Mouse (Mus musculus): Measurements from ENCODE around the gene Pafah2. TPM values are rescaled to one million over a fixed set of nuclear protein-coding genes. Genes with fewer than 3 reads are reported as not detected.
"Not testable (repeated sequence)": the region's sequence is repeated elsewhere in the genome, so short reads cannot be mapped to it uniquely, and the experiment has no call there.

Pafah2 gene
- polyA plus RNA-seq, 1 experiment from 2014 or later, result 14.3 TPM

DNA sequence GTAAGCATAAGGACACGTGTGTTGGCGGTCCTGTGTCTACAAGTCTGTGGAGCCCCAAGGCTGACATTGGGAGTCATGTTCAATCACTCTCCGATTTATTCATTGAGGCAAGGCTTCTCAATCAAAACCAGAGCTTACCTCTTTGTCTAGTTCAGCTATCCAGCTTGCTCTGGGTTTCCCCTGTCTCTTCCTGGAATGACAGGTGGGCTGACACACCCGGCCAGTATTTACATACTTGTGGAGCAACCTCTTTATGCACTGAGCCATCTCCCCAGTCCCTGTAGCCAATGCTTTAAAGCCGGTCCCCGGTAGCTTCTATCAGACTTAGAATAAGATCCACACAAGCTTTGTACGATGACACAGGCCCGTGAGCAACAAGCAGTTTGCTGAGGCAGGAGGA is 16.6 kb upstream of the Pafah2 start:
- WGBS (ENCODE audit: insufficient replicate concordance), result 78% methylated on average over 8 of the region's 8 CpGs
- no peak for DNase-seq
- Histone ChIP-seq H3K27me3 (ENCODE audit: insufficient read depth, low read length) (no peaks in the 10 kb centered on the region), H3K27ac (ENCODE audit: low read depth) (no peak overlapping the region), H3K9me3 (ENCODE audit: low read length) (no peaks in the 10 kb centered on the region), H3K36me3 (replicated peaks; ENCODE audit: insufficient read depth, low read length) (no peaks in the 10 kb centered on the region), H3K4me1 (ENCODE audit: insufficient read depth) (no peaks in the 10 kb centered on the region), H3K4me3 (ENCODE audit: low read depth, low read length) (no peak overlapping the region), H3K4me2 (ENCODE audit: low read depth, low read length) (no peak overlapping the region), H3K9ac (replicated peaks) (no peak overlapping the region)
- no peak for ATAC-seq
- no peak for TF ChIP-seq CTCF (IDR thresholded peaks at IDR 0.05; ENCODE audit: low read depth)

DNA sequence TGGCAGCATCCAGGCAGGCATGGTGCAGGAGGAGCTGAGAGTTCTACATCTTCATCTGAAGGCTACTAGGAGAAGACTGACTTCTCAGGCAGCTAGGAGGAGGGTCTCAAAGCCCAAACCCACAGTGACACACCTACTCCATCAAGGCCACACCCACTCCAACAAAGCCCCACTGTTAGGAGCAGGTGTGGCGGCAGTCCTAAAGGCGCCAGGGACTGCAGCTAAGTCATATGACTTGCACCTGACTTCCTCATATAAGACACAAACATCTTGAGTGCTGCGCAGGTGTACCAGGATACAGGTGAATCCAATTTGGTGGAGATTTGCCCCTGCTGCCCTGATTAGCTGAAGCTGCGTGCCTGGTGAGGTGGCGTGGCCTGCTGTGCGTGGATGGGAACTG is 12.4 kb upstream of the Pafah2 start, which contains the start of gene Extl1:
Gene Extl1, minus strand, starts transcription at position 101 of the 400 bp plus-strand sequence.
- H3K27me3 ChIP-seq (ENCODE audit: insufficient read depth, low read length); H3K27ac ChIP-seq (ENCODE audit: low read depth); H3K9ac ChIP-seq (replicated peaks); H3K4me1 ChIP-seq (ENCODE audit: insufficient read depth); H3K4me2 ChIP-seq (ENCODE audit: low read depth, low read length); H3K36me3 ChIP-seq (replicated peaks; ENCODE audit: insufficient read depth, low read length); DNase-seq; ATAC-seq; H3K9me3 ChIP-seq (ENCODE audit: low read length); H3K4me3 ChIP-seq (ENCODE audit: low read depth, low read length): not testable (repeated sequence)
- 100% methylated on average over 2 of the region's 6 CpGs for WGBS (ENCODE audit: insufficient replicate concordance)

DNA sequence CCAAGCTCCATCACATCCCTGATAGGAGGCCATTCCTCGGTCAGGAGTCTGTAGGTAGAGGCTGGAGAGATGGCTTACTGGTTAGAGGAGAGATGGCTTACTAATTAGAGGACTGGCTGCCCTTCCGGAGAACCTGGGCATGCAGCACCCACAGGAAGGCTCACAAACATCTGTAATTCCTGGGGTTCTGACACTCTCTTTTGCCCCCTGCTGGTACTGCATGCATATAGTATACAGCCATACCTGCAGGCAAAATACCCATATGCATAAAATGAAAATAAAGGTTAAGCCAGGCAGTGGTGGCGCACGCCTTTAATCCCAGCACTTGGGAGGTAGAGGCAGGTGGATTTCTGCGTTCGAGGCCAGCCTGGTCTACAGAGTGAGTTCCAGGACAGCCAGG is 8.9 kb upstream of the Pafah2 start:
- no peak for DNase-seq
- no peak overlapping the region for H3K27ac ChIP-seq (ENCODE audit: low read depth)
- H3K4me2 ChIP-seq (ENCODE audit: low read depth, low read length), result no peak overlapping the region
- no peak overlapping the region for H3K4me3 ChIP-seq (ENCODE audit: low read depth, low read length)
- H3K27me3 ChIP-seq (ENCODE audit: insufficient read depth, low read length), result no peaks in the 10 kb centered on the region
- no peak overlapping the region for H3K9ac ChIP-seq (replicated peaks)
- H3K4me1 ChIP-seq (ENCODE audit: insufficient read depth), result no peaks in the 10 kb centered on the region
- 62% methylated on average over 6 of the region's 6 CpGs for WGBS (ENCODE audit: insufficient replicate concordance)
- H3K9me3 ChIP-seq (ENCODE audit: low read length), result peaks cover 4% of the 10 kb centered on the region
- H3K36me3 ChIP-seq (replicated peaks; ENCODE audit: insufficient read depth, low read length), result no peaks in the 10 kb centered on the region
- TF ChIP-seq CTCF (IDR thresholded peaks at IDR 0.05; ENCODE audit: low read depth), result peak; percentile 54
- no peak for TF ChIP-seq EP300 (IDR thresholded peaks at IDR 0.05; ENCODE audit: low read depth)
- ATAC-seq, result no peak

DNA sequence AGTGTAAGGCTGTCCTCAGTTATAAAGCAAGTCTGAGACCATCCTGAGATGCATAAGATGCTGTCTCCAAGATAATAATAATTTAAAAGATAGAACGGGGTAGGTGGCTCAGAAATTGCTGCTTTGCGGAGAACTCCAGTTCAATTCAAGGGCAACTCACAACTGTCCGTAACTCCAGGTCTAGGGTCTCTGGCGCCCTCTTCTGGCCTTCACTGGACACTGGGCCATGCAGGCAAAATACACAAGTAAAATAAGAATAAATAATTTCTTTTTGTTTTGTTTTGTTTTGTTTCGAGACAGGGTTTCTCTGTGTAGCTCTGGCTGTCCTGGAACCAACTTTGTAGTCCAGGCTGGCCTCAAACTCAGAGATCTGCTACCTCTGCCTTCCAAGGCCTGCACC is 7.7 kb upstream of the Pafah2 start:
- no peak overlapping the region for H3K27ac ChIP-seq (ENCODE audit: low read depth)
- WGBS (ENCODE audit: insufficient replicate concordance), result 12% methylated on average over 5 of the region's 5 CpGs
- H3K27me3 ChIP-seq (ENCODE audit: insufficient read depth, low read length), result no peaks in the 10 kb centered on the region
- peaks cover 4% of the 10 kb centered on the region for H3K9me3 ChIP-seq (ENCODE audit: low read length)
- TF ChIP-seq EP300 (IDR thresholded peaks at IDR 0.05; ENCODE audit: low read depth) (no peak), CTCF (IDR thresholded peaks at IDR 0.05; ENCODE audit: low read depth) (peak; percentile 81)
- DNase-seq (peak; percentile 78), ATAC-seq (no peak)
- no peak overlapping the region for H3K9ac ChIP-seq (replicated peaks)
- H3K4me1 ChIP-seq (ENCODE audit: insufficient read depth), result no peaks in the 10 kb centered on the region
- no peak overlapping the region for H3K4me2 ChIP-seq (ENCODE audit: low read depth, low read length)
- no peak overlapping the region for H3K4me3 ChIP-seq (ENCODE audit: low read depth, low read length)
- H3K36me3 ChIP-seq (replicated peaks; ENCODE audit: insufficient read depth, low read length), result no peaks in the 10 kb centered on the region

DNA sequence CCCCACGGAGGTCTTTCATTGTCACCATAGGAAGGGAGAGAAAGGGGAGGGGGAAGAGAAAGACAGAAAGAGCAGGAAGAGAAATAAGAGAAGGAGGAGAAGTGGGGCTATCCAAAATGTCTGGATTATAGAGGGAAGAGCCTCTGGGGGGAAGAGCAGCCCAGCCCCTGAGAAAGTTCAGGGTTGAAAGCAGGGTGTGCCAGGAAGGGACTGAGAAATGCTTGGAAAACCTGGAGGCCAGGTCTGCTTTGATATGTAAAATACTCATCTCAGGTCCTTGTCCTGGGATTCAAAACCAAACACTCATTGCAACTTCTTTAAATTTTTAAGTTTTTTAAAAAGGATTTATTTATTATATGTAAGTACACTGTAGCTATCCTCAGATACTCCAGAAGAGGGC is 4.5 kb upstream of the Pafah2 start:
- H3K27ac ChIP-seq (ENCODE audit: low read depth), result no peak overlapping the region
- H3K9ac ChIP-seq (replicated peaks), result no peak overlapping the region
- H3K4me1 ChIP-seq (ENCODE audit: insufficient read depth), result no peaks in the 10 kb centered on the region
- peaks cover 4% of the 10 kb centered on the region for H3K9me3 ChIP-seq (ENCODE audit: low read length)
- TF ChIP-seq CTCF (IDR thresholded peaks at IDR 0.05; ENCODE audit: low read depth) (no peak), EP300 (IDR thresholded peaks at IDR 0.05; ENCODE audit: low read depth) (no peak)
- H3K4me3 ChIP-seq (ENCODE audit: low read depth, low read length), result no peak overlapping the region
- H3K27me3 ChIP-seq (ENCODE audit: insufficient read depth, low read length), result no peaks in the 10 kb centered on the region
- H3K4me2 ChIP-seq (ENCODE audit: low read depth, low read length), result no peak overlapping the region
- DNase-seq, result no peak
- no peaks in the 10 kb centered on the region for H3K36me3 ChIP-seq (replicated peaks; ENCODE audit: insufficient read depth, low read length)
- no peak for ATAC-seq
- 75% methylated on average over 1 of the region's 1 CpGs for WGBS (ENCODE audit: insufficient replicate concordance)

DNA sequence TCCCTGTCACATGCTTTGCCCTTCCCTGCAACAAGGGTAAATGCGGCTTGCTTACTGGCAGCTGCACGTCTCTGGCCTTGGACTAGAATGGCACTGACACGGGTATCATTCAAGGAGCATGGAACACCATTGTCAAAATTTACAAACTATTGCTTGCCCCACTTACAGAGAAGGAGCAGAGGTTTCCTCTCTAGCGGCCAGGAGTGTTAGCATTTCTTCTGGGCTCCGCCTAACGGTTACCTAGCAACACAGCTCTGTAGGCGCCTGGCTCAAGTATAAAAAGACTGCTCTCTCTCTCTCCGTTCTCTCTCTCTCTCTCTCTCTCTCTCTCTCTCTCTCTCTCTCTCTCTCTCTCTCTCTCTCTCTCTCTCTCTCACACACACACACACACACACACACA is 3.5 kb upstream of the Pafah2 start:
- peaks cover 4% of the 10 kb centered on the region for H3K9me3 ChIP-seq (ENCODE audit: low read length)
- no peak for TF ChIP-seq CTCF (IDR thresholded peaks at IDR 0.05; ENCODE audit: low read depth)
- TF ChIP-seq EP300 (IDR thresholded peaks at IDR 0.05; ENCODE audit: low read depth), result no peak
- no peak overlapping the region for H3K4me3 ChIP-seq (ENCODE audit: low read depth, low read length)
- H3K4me2 ChIP-seq (ENCODE audit: low read depth, low read length), result no peak overlapping the region
- DNase-seq, result no peak
- 27% methylated on average over 8 of the region's 8 CpGs for WGBS (ENCODE audit: insufficient replicate concordance)
- no peaks in the 10 kb centered on the region for H3K27me3 ChIP-seq (ENCODE audit: insufficient read depth, low read length)
- ATAC-seq, result no peak
- H3K9ac ChIP-seq (replicated peaks), result no peak overlapping the region
- no peaks in the 10 kb centered on the region for H3K36me3 ChIP-seq (replicated peaks; ENCODE audit: insufficient read depth, low read length)
- H3K4me1 ChIP-seq (ENCODE audit: insufficient read depth), result no peaks in the 10 kb centered on the region
- H3K27ac ChIP-seq (ENCODE audit: low read depth), result no peak overlapping the region

DNA sequence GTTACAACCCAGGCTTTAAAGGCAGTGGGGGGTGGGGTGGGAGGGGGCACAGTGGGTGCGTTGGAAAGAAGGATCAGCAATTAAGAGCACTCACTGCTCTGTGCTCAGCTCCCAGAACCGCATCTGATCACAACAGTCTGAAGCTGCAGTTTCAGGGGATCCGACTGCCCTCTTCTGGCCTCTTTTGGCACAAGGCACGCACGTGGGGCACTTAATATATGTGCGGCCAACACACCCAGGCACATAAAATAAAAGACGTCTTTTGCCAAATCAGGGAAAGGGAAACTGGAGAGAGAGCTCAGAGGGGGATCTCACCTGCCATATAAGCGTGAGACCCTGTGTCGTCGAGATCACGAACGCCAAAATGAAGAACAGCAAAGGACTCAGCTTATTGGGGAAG is 3.1 kb upstream of the Pafah2 start:
- WGBS (ENCODE audit: insufficient replicate concordance), result 25% methylated on average over 12 of the region's 12 CpGs
- H3K27me3 ChIP-seq (ENCODE audit: insufficient read depth, low read length), result no peaks in the 10 kb centered on the region
- H3K27ac ChIP-seq (ENCODE audit: low read depth), result no peak overlapping the region
- H3K4me3 ChIP-seq (ENCODE audit: low read depth, low read length), result no peak overlapping the region
- H3K9ac ChIP-seq (replicated peaks), result no peak overlapping the region
- H3K9me3 ChIP-seq (ENCODE audit: low read length), result peaks cover 4% of the 10 kb centered on the region
- peak; percentile 41; the same call in 1 of the 2 replicates for TF ChIP-seq CTCF (IDR thresholded peaks at IDR 0.05; ENCODE audit: low read depth)
- no peak for TF ChIP-seq EP300 (IDR thresholded peaks at IDR 0.05; ENCODE audit: low read depth)
- H3K4me2 ChIP-seq (ENCODE audit: low read depth, low read length), result no peak overlapping the region
- DNase-seq (no peak), ATAC-seq (no peak)
- H3K4me1 ChIP-seq (ENCODE audit: insufficient read depth), result no peaks in the 10 kb centered on the region
- no peaks in the 10 kb centered on the region for H3K36me3 ChIP-seq (replicated peaks; ENCODE audit: insufficient read depth, low read length)

Measured in liver, postnatal 0 days (tissue).